Mouse (Mus musculus) brain, embryonic 18.5 days (tissue): Measurements from ENCODE around the gene Schip1.

ENCODE experiments used
- DNase-seq: peaks from one replicate; pipeline ENCODE4 v3.0.0-alpha.2; 2012; ENCODE audit warnings: low read depth, low spot score

Gene Schip1

GRCm38 (mm10) chr3:68270246-68270645 lies 205.6 kb downstream of the Schip1 start:
- DNase-seq: no peak

- DNase-seq: no peak
Measured at GRCm38 (mm10) chr3:68271457-68271856, 206.9 kb downstream of the Schip1 start.

DNA sequence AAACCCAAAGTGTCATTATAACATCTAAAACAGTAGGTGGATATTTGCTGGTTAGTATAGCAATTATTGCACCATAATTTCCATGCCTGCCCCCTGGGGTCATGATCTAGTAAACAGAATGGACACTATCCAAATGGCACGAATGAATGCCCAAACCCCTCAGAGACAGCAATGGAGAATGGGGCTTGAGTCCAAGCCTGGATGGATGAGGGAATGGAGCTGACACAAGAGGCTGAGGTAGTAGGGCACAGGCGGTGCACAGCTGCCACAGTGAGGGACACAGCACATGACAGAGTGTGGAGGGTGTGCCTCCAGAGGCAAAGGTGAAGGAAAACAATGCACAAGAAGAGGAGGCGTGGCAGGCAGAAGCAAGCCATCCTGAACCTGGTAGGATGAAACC lies 207.3 kb downstream of the Schip1 start:
- no peak for DNase-seq

- no peak for DNase-seq
Measured at GRCm38 (mm10) chr3:68282844-68283594, 218.4 kb downstream of the Schip1 start.

DNA sequence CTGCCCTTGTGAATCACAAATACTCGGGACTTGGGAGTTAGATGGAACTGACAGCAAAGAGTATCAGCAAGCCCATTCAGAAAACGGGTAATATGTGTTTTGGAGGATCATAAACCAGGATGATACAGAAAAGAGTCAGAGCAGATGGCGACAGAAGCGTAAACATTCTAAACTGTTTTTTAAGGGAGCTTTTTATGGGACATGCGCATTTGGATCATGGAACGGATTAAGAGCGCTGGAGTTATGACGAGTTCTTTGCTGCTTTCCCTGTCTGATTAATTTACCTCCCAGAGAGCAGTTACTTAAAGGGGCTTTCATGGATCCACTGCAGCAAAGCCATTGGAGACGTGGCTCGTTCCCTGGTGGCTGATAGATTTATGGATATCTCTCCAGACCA lies 219.0 kb downstream of the Schip1 start:
- DNase-seq: no peak

GRCm38 (mm10) chr3:68284500-68284899 lies 219.9 kb downstream of the Schip1 start:
- DNase-seq: no peak

- DNase-seq: no peak
Measured at GRCm38 (mm10) chr3:68296752-68297151, 232.2 kb downstream of the Schip1 start.

DNA sequence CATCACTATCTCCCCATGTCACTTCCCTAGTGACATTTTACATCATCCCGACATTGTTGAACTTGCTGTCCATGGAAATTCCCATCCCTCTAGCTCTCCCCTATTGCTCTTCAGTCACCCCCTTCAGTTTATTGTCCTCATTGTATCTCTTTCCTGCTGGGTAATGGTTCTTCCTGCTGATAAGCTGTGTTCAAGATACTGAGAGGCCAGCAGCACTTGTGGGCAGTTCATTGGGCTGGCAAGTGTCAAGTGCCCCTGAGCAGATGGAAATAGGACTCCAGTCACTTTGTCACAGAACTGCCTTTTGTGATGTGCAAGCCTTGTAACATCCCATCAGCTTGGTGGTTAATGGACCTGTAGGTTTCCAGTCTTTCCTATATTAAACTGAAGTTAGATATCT lies 241.0 kb downstream of the Schip1 start:
- no peak for DNase-seq

DNA sequence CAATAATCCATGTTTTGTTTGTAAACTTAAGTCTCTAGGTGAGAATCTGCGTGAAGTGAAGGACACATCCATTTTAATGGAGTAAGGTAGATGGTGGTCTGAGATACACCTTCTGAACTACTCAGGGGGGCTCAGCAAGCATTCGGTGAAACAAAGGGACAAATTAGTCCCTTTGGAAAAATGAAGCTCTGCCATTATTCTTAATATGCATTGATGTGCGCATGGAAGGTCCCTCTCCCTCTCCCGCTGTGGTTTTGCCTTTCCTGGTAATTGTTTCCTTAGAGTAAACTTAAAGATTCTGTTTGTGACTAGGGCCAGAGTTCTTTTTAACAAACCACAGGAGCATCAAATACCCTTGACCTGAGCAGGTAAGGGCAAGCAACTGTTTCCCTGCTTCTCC lies 242.1 kb downstream of the Schip1 start:
- DNase-seq: no peak

DNA sequence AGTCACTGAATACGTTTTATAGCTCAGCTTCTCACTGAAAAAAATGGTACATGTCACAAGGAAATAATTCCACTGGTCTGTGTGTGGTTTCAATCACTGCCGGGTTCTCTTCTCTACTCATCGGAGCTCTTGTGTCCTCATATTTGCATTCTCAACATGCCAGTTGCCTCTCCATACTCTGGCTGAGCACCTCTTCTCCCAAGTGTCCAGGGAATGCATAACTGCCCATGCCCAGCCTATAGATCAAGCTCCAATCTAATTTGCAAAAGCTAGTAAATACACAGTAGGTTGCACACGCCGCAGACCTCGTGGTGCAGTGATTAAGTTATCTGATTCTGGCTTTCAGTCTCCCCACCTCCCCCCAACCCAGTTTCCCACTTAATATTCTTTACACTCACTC lies 261.0 kb downstream of the Schip1 start:
- no peak for DNase-seq

GRCm38 (mm10) chr3:68332515-68332914 lies 267.9 kb downstream of the Schip1 start:
- no peak for DNase-seq

DNA sequence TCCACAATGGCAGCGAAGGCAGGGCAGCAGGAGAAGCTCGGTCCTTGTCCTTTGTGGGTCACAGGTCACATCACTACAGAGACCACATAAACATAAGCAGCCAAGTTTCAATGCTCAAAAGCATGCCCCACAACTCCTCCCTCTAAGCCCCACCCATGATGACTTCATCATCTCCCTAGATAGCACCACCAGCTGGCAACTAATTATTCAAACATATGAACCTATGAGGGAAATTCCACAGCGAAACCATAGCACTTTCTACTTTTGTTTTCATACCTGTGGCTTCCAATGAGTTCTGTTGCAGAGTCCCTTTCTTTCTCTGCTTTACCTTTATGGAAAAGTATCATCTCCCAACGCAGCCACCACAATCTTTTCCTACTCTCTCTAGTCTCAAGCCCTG lies 270.9 kb downstream of the Schip1 start:
- DNase-seq: no peak

GRCm38 (mm10) chr3:68350624-68351023 lies 286.0 kb downstream of the Schip1 start:
- DNase-seq: no peak

GRCm38 (mm10) chr3:68351461-68351860 lies 286.9 kb downstream of the Schip1 start:
- no peak for DNase-seq

GRCm38 (mm10) chr3:68352961-68353360 lies 288.4 kb downstream of the Schip1 start:
- DNase-seq: no peak

GRCm38 (mm10) chr3:68353492-68353891 lies 288.9 kb downstream of the Schip1 start:
- DNase-seq: no peak

DNA sequence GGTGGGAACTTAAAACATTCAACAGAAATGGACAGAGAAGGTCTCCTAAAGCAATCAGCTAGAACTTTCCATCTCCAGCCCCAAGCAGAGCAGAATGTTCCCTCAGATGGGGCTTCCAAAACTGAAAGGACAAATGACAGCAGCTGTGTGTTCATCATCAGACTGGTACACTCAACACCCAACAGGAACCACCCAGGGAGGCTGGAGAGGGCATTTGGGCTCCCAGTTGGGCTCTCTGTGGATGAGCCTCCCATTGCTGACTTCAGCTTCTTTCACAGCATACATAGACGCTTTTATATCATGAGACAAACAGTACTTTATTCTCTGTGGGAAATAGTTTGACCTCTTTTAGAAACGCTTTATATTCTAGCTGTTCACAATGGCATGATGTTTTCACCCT lies 291.9 kb downstream of the Schip1 start:
- no peak for DNase-seq

DNA sequence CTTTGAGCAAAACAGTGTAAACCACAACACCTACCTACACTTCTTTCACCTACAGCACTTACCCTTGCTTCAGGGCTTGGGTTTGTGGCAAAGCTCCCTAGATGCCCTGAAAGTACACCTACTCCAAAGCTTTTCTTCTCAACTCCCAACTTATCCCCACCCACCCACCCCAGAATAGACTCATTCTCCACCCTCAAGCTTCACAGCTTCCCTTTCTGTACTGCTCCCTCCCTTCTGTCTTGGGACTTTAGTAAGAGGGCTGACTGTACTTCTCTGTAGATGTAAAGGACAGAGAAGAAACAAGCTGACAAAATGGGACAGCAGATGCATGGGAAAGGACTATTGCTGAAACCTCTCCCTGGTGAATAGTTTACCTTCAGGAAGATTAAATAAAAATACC lies 303.4 kb downstream of the Schip1 start:
- DNase-seq: no peak

- no peak for DNase-seq
Measured at GRCm38 (mm10) chr3:68372925-68373324, 308.3 kb downstream of the Schip1 start.

DNA sequence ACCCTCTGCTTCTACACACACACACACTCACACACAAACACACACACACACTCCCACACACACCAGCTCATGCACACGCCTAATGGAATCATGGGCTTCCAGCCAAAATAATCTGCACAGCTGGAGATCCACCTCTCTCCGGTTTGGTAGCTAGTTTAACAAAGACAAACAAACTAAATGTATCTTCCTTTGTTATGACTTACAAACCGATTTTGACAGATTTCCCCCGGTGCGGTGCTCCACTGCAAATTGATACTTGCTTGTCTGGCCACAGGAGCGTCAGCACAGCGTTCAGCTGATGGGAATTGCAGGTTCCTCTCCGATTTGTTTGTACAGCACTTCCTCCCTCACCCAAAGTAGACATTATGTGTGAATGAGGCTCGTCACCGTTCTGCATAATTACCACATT lies 310.5 kb downstream of the Schip1 start:
- DNase-seq: no peak

GRCm38 (mm10) chr3:68377452-68378198 lies 313.0 kb downstream of the Schip1 start:
- DNase-seq: no peak

DNA sequence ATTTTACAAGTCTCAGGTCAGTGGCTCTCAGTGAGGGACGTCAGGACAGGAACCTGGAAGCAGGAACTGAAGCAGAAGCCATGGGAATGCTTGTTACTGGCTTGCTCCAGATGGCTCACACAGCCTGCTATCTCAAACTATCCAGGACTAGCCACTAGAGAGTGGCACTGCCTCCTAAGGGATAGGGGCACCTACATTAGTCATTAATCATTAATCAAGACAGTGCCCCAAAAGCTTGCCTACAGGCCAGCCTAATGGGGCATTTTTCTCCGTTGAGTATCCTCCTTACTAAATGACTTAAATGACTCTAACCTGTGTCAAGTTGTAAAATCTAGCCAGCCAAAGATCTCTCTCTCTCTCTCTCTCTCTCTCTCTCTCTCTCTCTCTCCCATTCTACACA lies 314.2 kb downstream of the Schip1 start:
- no peak for DNase-seq

GRCm38 (mm10) chr3:68379242-68379641 lies 314.6 kb downstream of the Schip1 start:
- DNase-seq: no peak
